In the genomic region with DNA sequence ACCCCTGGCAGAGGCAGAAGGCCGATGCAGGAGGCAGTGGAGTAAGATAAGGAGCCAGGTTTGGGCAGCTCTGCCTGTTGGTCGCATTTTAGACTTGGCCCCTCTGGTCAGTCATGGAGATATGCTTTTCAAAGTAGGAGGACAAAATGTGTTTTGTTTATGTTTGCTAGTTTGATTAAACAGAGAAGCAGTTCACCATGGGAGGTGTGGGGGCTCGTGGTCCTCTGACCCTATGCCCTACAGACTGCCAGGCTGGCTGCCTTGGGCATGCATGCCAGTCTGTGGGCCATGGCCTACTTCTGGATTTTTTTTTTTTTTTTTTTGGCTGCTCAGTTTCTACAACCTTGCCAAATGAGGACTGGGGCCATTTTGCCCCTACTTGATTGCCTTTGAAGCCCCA, we compare ENCODE assay signal across 11 mouse cellular contexts.
"Had no signal": no experiment of that assay in that cellular context is flagged by ENCODE, and none has a peak within 500 bp of the region (broad histone marks: within the 10 kb centered on the region; RNA-seq: fewer than 3 reads in every experiment).

No protein-coding gene starts in this region.

- DNase-seq: left cerebral cortex, postnatal 4 days; liver; liver, embryonic 13.5 days; liver, postnatal 0 days; lung, adult 18-20 months; lung, adult 2 months; lung, embryonic 14.5 days; lung, postnatal 10 days; lung, postnatal 14 days; lung, postnatal 36 days; midbrain, embryonic 14.5 days had no signal
